Mouse (Mus musculus) cerebellum, postnatal 10 days (tissue): ENCODE data around the gene Bmp6.

ENCODE experiments used
- DNase-seq, 2 experiments: peaks; one replicate each; pipeline ENCODE4 v3.0.0; 2021; ENCODE audit warnings: mixed read lengths in 2 of 2

The Bmp6 gene

DNA sequence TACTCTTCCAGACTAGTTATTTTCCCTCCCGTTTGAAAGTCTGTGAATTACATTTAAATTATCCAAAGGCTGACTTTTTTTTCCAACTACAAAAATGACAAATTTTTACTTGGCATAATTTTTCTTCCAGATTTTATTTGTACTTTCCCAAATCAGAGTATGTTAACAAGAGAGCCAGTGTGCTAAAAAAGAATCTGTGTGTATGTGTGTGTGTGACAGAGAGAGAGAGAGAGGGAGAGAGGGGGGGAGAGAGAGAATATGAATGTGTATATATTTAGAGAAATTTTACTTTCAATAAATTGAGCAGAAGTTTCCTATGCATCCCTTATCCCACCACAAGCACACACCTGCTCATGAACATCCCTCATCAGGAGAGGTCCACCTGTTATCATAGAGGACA lies 9.4 kb downstream of the Bmp6 start:
- no peak for DNase-seq

GRCm38 (mm10) chr13:38359045-38359444 lies 14.1 kb downstream of the Bmp6 start:
- no peak for DNase-seq

GRCm38 (mm10) chr13:38362751-38363150 lies 17.8 kb downstream of the Bmp6 start:
- no peak for DNase-seq

GRCm38 (mm10) chr13:38363869-38364268 lies 19.0 kb downstream of the Bmp6 start:
- no peak for DNase-seq

GRCm38 (mm10) chr13:38369624-38370023 lies 24.7 kb downstream of the Bmp6 start:
- DNase-seq, result no peak

- peak; percentile 23 to 27 for DNase-seq
Observed at GRCm38 (mm10) chr13:38376071-38376470, 31.2 kb downstream of the Bmp6 start.

DNA sequence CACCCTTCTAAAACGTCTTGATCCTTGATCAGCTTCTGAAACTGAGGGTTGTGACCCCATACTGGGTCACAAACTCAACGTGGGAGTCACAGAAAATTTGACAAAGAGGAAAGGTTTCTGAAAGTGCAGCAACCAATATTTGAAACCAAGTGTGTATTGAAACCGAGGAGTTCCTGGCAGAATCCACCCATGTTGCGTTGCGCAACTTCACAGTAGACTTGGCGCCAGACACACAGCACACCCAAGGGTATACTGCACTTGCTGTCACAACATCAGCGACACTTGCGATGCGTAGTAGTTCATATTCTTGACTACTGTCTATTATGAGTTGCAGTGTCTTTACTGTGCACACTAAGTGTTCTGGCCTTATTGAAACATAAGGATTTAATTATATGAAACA lies 32.4 kb downstream of the Bmp6 start:
- no peak for DNase-seq

- DNase-seq, result no peak
Observed at GRCm38 (mm10) chr13:38379806-38380205, 34.9 kb downstream of the Bmp6 start.

DNA sequence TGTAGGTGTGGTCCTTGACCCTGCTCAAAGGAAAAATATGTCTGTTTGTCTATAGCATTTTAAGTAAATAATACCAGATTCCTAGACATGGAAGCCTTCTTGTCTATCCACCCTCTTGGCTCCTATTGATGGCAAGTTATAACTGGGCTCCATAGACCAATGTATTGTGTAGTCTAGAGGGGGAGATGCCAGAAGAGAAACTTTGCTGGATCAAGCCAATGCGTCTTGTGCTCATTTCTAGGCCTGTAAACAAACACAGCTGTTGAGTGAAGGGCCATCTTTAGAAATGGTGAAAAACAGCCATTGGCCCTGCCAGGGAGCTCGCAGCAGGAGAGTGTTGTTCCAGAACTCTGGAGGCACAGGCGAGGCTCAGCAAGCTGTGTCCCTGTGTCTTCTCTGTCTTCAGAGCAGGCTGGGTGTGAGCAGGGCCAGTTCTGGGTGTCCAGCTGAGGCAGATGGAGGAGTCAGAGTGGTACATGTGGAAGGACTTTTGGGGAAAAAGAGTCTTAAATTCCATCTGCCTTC lies 41.2 kb downstream of the Bmp6 start:
- DNase-seq, result peak in 1 of 2 experiments; percentile 9

- DNase-seq, result no peak
Observed at GRCm38 (mm10) chr13:38387453-38388040, 42.6 kb downstream of the Bmp6 start.

DNA sequence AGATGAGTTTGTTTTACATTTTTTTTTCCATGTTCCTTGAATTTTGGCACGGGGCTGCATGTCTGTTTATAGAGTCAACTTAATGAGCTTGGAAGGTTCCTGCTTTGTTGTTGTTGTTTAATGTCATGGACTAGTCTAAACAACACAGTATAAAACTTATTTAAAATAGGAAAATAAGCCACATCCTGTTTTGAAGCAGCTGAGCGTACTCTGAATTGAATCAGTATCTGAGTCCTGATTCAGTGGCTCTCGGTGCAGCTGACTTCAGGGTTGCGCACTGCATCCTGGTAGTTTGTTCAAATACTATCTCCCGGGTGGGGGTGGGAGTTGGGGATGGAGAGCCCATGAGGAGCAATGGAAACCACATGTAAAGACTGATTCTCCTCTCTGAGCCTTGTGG lies 48.5 kb downstream of the Bmp6 start:
- no peak for DNase-seq

- no peak for DNase-seq
Observed at GRCm38 (mm10) chr13:38395026-38395425, 50.1 kb downstream of the Bmp6 start.

DNA sequence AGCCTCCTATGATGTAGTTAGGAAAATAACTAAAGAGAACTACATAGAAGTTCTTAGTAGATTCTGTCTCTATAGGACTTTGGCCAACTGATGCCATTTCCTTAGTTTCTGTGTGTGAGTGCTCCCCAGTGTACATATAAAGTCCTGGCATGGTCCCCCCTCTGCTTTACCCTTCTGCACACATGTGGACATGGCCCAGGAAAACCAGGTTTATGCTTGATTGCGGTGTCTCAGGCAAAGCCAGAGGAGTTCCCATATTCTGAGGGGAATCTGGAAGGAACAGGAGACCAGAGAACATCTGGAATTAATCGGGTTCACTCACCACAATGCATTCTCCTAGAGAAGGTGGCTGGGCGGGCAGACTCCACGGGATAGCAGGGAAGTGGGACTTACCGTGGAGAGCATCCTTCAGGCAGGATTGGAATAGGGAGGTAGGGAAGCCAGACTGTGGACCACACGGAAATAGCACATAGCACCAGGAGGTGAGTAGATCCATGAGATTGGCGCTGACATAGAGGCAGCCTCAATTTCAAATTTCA lies 52.2 kb downstream of the Bmp6 start:
- no peak for DNase-seq

DNA sequence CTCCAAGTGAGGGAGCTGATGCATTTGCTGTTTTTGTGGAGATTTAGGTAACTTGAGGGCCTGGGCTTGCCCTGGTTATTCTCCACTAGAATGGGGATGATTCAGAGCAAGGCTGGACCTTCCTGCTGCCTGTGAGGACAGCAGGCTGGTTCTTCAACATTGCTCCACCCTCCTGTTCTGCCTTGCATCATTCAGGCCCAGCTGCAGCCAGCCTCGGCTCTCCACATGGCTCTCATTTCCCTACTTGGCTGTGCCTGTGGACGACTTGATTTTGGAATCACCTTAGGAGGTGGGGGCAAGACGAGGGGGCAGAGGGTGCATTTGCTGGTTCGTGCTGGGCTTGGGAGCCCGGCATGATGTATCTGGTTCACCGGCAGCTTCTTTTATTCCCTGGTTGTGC lies 53.8 kb downstream of the Bmp6 start:
- no peak for DNase-seq

DNA sequence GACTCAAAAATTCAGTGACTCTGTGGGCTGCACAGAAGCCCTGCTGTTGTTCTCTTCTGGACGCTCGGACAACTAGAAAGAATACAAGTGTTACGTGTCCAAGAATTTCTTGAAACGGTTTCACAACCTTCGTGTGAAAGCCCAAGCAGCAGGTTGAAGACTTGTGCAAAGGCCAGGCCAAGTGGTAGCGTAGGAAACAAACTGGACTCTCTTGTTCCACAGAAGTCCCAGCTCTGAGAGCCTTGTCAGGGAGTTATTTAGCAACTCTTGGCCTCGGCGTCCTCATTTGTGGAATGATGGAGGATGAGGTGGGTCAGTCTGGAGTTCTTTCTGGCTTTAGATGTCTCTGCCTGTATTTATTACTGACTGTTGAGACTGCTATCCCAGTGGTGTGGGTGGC lies 55.8 kb downstream of the Bmp6 start:
- no peak for DNase-seq

- DNase-seq, result peak; percentile 46 to 51
Observed at GRCm38 (mm10) chr13:38407611-38408315, 62.9 kb downstream of the Bmp6 start.

DNA sequence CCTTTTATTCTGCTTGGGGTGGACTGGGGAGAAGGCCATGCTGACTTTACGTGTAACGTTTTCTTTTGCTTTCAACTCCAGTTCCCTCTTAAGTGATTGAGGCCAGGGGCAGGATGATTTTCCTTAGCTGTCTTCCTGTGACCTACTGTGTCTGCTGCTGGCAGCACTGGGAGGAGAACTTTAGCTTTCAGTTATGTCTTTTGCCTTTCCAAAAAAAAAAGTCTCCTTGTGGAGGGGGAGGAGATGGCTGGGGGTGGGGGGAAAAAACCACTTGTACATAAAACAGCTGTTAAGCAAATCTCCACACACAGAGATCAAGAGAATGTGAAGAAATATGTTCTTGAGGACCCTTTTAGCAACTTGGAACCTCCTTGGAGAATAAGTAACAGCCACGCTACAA lies 63.7 kb downstream of the Bmp6 start:
- DNase-seq, result no peak

GRCm38 (mm10) chr13:38410322-38410865 lies 65.5 kb downstream of the Bmp6 start:
- DNase-seq, result peak; percentile 81 to 89

DNA sequence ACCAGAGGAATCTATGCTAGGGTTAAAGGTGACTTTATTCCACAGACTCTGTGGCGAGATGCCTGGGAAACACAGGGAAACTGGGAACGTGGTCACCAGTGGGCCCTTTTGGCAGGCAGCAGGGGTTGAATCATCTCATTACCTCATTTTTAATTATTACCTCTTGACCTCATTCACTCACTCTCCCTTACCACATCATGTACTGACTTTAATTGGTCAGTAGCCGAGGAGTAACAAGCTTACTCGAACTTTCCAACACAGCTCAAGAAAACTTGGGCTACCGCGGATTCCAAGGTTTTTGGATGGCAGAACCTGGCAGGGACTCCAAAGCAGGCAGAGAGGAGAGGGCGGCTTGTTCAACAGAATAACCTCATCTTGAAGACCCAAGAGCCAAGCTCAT lies 74.9 kb downstream of the Bmp6 start:
- no peak for DNase-seq

DNA sequence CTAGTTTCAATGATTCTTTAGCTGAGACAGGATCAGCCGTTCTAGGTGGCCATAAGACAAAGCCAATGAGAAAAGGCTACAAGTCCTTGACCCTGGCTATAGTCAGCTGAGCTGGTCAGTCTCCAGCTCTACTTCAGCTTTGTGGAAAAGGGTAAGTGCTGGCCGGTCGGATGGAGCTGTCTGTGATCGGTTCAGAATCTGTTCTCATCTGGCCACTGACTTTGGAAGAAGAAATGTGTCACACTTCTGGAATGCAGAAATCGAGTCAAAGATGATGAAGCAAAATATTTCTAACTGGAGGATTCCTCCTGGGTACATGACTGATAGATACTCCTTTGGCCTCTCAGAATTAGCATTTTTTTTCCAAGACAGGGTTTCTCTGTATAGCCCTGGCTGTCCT lies 77.6 kb downstream of the Bmp6 start:
- DNase-seq, result no peak

DNA sequence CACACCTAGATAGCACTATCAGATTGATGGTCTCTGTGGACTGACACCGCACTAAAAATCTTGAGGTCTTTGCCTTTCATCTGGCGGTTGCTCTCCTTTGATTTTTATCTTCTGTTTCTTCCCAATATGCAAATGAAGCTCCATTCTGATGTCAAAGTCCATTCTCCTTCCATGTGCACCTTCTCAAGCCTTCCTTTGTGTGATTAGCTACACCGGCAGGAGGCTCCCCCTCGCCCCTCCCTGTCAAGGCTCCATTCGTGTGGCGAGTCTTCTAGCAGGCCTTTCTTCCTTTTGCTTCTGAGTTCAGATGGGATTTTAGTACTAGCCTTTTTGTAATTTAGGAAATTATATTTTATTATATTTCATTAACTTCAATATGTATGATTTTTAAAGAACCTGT lies 80.4 kb downstream of the Bmp6 start:
- no peak for DNase-seq

DNA sequence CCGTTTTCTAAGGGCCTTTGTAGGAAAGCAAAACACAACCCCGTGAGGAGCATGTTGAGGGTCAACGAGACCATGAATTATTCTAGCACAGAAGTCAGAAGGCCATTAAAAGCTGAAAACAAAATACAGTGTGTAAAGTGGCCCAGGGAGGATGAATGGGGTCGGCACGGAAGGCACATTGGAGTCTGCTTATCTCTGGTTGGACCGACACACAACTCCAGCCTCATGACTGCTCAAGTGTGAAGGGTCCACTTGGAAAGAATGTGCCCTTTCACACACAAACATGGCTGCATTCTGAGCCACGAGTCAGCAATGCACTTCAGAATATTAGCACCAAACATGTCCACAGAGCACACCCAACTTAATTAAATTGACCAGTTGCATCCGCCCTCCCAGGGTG lies 84.8 kb downstream of the Bmp6 start:
- no peak for DNase-seq

GRCm38 (mm10) chr13:38430075-38430474 lies 85.2 kb downstream of the Bmp6 start:
- DNase-seq, result no peak

- no peak for DNase-seq
Observed at GRCm38 (mm10) chr13:38434831-38435230, 89.9 kb downstream of the Bmp6 start.
